ENCODE assay signal across 21 mouse cellular contexts in the genomic region with DNA sequence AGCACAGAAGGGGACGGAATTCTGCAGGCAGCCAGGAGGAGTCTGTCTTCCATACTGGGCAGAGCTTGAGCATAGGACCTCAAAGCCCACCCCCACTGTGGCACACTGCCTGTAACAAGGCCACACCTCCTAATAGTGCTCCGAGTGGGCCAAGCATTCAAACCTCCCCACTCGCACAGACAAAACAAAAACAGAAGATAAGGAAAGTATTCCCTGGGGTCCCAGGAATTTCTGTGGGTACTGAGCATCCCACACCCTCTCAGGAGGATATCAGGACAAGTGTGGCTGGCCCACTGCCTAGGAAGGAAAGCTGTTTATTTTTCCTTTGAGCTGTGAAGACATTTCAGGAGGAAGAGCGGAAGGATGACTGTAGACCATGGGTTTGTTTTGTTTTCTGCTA.
DNase-seq lines count a peak whose midpoint lies in the region; ATAC-seq and TF ChIP-seq lines count a peak whose summit lies in the region.
"Had no signal": no experiment of that assay in that cellular context is flagged by ENCODE, and none has a peak within 500 bp of the region (broad histone marks: within the 10 kb centered on the region; RNA-seq: fewer than 3 reads in every experiment).

No protein-coding gene starts in this region.

- peaks cover 4% of the 10 kb centered on the region; the same call in 1 of the 2 replicates for H3K4me1 ChIP-seq in lung, embryonic 16.5 days (replicated peaks; ENCODE audit: control insufficient read depth, insufficient read depth, low read length)
- no peaks in the 10 kb centered on the region for H3K4me1 ChIP-seq in lung, postnatal 0 days (ENCODE audit: insufficient read depth, low read depth, low read length)
- peaks cover 36% of the 10 kb centered on the region for H3K4me1 ChIP-seq in heart, embryonic 13.5 days
- H3K4me1 ChIP-seq in kidney, adult 2 months (ENCODE audit: control insufficient read depth, insufficient read depth, low read length), result no peaks in the 10 kb centered on the region
- H3K4me1 ChIP-seq: forebrain, embryonic 12.5 days; hindbrain, embryonic 15.5 days; intestine, embryonic 15.5 days; limb, embryonic 12.5 days; liver, embryonic 13.5 days; neural tube, embryonic 13.5 days; stomach, embryonic 15.5 days had no signal

- H3K4me3 ChIP-seq in lung, embryonic 16.5 days (ENCODE audit: low read length), result no peak overlapping the region
- no peak overlapping the region for H3K4me3 ChIP-seq in lung, postnatal 0 days (ENCODE audit: low read depth, low read length)
- H3K4me3 ChIP-seq in heart, embryonic 13.5 days, result no peak overlapping the region
- no peak overlapping the region for H3K4me3 ChIP-seq in kidney, adult 2 months (ENCODE audit: insufficient read depth, low read depth, low read length)
- H3K4me3 ChIP-seq: forebrain, embryonic 12.5 days; hindbrain, embryonic 15.5 days; intestine, embryonic 15.5 days; limb, embryonic 12.5 days; liver, embryonic 13.5 days; neural tube, embryonic 13.5 days; stomach, embryonic 15.5 days had no signal

- no peak for TF ChIP-seq POLR2A in kidney, adult 2 months (IDR thresholded peaks at IDR 0.05; ENCODE audit: low read depth, low read length)

- peak; percentile 69; the same call in 1 of the 2 replicates for ATAC-seq in lung, embryonic 16.5 days (ENCODE audit: low read depth)
- ATAC-seq in lung, postnatal 0 days, result no peak; the same call in 1 of the 2 replicates
- ATAC-seq in heart, embryonic 13.5 days (ENCODE audit: extremely low read depth, insufficient number of reproducible peaks, low FRiP score, low TSS enrichment), result peak; percentile 71; the same call in 1 of the 2 replicates
- ATAC-seq: intestine, embryonic 15.5 days had no signal

- 36% methylated on average over 4 of the region's 4 CpGs for WGBS in lung, embryonic 16.5 days
- WGBS in lung, postnatal 0 days, result 35% methylated on average over 4 of the region's 4 CpGs
- WGBS in heart, embryonic 13.5 days, result 21% methylated on average over 4 of the region's 4 CpGs
- WGBS in kidney, adult 2 months, result 57% methylated on average over 4 of the region's 4 CpGs

- H3K27ac ChIP-seq in lung, embryonic 16.5 days (ENCODE audit: low read length), result no peak overlapping the region
- no peak overlapping the region for H3K27ac ChIP-seq in lung, postnatal 0 days (ENCODE audit: low read length)
- H3K27ac ChIP-seq in heart, embryonic 13.5 days (replicated peaks), result peak overlapping the region; percentile 61
- H3K27ac ChIP-seq in kidney, adult 2 months (ENCODE audit: insufficient read depth, low read depth, low read length), result no peak overlapping the region
- H3K27ac ChIP-seq: forebrain, embryonic 12.5 days; hindbrain, embryonic 15.5 days; intestine, embryonic 15.5 days; limb, embryonic 12.5 days; liver, embryonic 13.5 days; neural tube, embryonic 13.5 days; stomach, embryonic 15.5 days had no signal

- no peak for TF ChIP-seq CTCF in lung, postnatal 0 days (IDR thresholded peaks at IDR 0.05)
- TF ChIP-seq CTCF in kidney, adult 2 months (conservative IDR thresholded peaks at IDR 0.05; ENCODE audit: insufficient read depth, insufficient read length, low read depth, low read length), result no peak

- no peaks in the 10 kb centered on the region for H3K27me3 ChIP-seq in lung, embryonic 16.5 days (ENCODE audit: control insufficient read depth, insufficient read depth, low read depth, low read length)
- H3K27me3 ChIP-seq in lung, postnatal 0 days (replicated peaks; ENCODE audit: insufficient read depth, low read length), result no peaks in the 10 kb centered on the region
- no peaks in the 10 kb centered on the region for H3K27me3 ChIP-seq in heart, embryonic 13.5 days (replicated peaks)
- H3K27me3 ChIP-seq in kidney, adult 2 months (replicated peaks; ENCODE audit: control insufficient read depth, insufficient read depth, low read length), result no peaks in the 10 kb centered on the region
- H3K27me3 ChIP-seq: forebrain, embryonic 12.5 days; hindbrain, embryonic 15.5 days; intestine, embryonic 15.5 days; limb, embryonic 12.5 days; liver, embryonic 13.5 days; neural tube, embryonic 13.5 days; stomach, embryonic 15.5 days had no signal

- H3K9me3 ChIP-seq in lung, embryonic 16.5 days (ENCODE audit: control insufficient read depth, low read length), result no peaks in the 10 kb centered on the region
- H3K9me3 ChIP-seq in lung, postnatal 0 days (ENCODE audit: low read length), result no peaks in the 10 kb centered on the region
- no peaks in the 10 kb centered on the region; the same call in 1 of the 2 replicates for H3K9me3 ChIP-seq in heart, embryonic 13.5 days
- H3K9me3 ChIP-seq: forebrain, embryonic 12.5 days; hindbrain, embryonic 15.5 days; intestine, embryonic 15.5 days; limb, embryonic 12.5 days; liver, embryonic 13.5 days; neural tube, embryonic 13.5 days; stomach, embryonic 15.5 days had no signal

- H3K9ac ChIP-seq in lung, embryonic 16.5 days (ENCODE audit: low read length), result no peak overlapping the region
- H3K9ac ChIP-seq in lung, postnatal 0 days (replicated peaks; ENCODE audit: low read depth), result no peak overlapping the region
- H3K9ac ChIP-seq in heart, embryonic 13.5 days, result no peak overlapping the region
- H3K9ac ChIP-seq: forebrain, embryonic 12.5 days; hindbrain, embryonic 15.5 days; intestine, embryonic 15.5 days; limb, embryonic 12.5 days; liver, embryonic 13.5 days; neural tube, embryonic 13.5 days; stomach, embryonic 15.5 days had no signal

- DNase-seq in lung, postnatal 0 days (ENCODE audit: low spot score), result no peak
- peak; percentile 23 for DNase-seq in heart, adult 8-10 months (ENCODE audit: low spot score)
- DNase-seq in lung, postnatal 36 days, result peak; percentile 32
- DNase-seq in urinary bladder, adult 2 months (ENCODE audit: low spot score), result no peak
- no peak for DNase-seq in kidney, adult 2 months
- DNase-seq: adrenal gland, adult 2 months; cerebellum, adult 8-10 months; gastrocnemius, postnatal 10 days; kidney, postnatal 4 days; layer of hippocampus, adult 9-11 months; liver, embryonic 13.5 days; thymus, adult 2 months had no signal

- H3K4me2 ChIP-seq in lung, embryonic 16.5 days (ENCODE audit: low read depth, low read length), result no peak overlapping the region
- no peak overlapping the region for H3K4me2 ChIP-seq in lung, postnatal 0 days (replicated peaks; ENCODE audit: low read depth, low read length)
- no peak overlapping the region for H3K4me2 ChIP-seq in heart, embryonic 13.5 days
- H3K4me2 ChIP-seq: forebrain, embryonic 12.5 days; hindbrain, embryonic 15.5 days; intestine, embryonic 15.5 days; limb, embryonic 12.5 days; liver, embryonic 13.5 days; midbrain, embryonic 11.5 days; neural tube, embryonic 13.5 days; stomach, embryonic 15.5 days had no signal

- peaks cover 4% of the 10 kb centered on the region; the same call in 1 of the 2 replicates for H3K36me3 ChIP-seq in lung, embryonic 16.5 days (ENCODE audit: control insufficient read depth, insufficient read depth, low read length)
- H3K36me3 ChIP-seq in lung, postnatal 0 days (ENCODE audit: insufficient read depth, low read length), result no peaks in the 10 kb centered on the region
- peaks cover 32% of the 10 kb centered on the region for H3K36me3 ChIP-seq in heart, embryonic 13.5 days
- H3K36me3 ChIP-seq in kidney, adult 2 months (ENCODE audit: control insufficient read depth, insufficient read depth, low read length), result peaks cover 5% of the 10 kb centered on the region; the same call in 1 of the 2 replicates
- H3K36me3 ChIP-seq: hindbrain, embryonic 15.5 days; intestine, embryonic 15.5 days; liver, embryonic 13.5 days; stomach, embryonic 15.5 days had no signal

- no peak for TF ChIP-seq EP300 in lung, postnatal 0 days (IDR thresholded peaks at IDR 0.05)

Comparison
In these comparisons a context has a peak if more than half of its experiments do, and no peak if none do; other contexts are left out.
1. DNase-seq: peak in heart, adult 8-10 months (single experiment) and lung, postnatal 36 days (single experiment); none in lung, postnatal 0 days (single experiment), urinary bladder, adult 2 months (single experiment) and kidney, adult 2 months (single experiment).